Mouse (Mus musculus) adipocyte (in vitro differentiated cells): ENCODE results near the gene Pafah1b2.
A peak's percentile ranks its signal among the peaks of the same experiment; 100 is the strongest.

Experiments used
- DNase-seq: peaks from one replicate; pipeline ENCODE4 v3.0.0-alpha.2; 2016; ENCODE audit warnings: low spot score

Pafah1b2 gene

DNA sequence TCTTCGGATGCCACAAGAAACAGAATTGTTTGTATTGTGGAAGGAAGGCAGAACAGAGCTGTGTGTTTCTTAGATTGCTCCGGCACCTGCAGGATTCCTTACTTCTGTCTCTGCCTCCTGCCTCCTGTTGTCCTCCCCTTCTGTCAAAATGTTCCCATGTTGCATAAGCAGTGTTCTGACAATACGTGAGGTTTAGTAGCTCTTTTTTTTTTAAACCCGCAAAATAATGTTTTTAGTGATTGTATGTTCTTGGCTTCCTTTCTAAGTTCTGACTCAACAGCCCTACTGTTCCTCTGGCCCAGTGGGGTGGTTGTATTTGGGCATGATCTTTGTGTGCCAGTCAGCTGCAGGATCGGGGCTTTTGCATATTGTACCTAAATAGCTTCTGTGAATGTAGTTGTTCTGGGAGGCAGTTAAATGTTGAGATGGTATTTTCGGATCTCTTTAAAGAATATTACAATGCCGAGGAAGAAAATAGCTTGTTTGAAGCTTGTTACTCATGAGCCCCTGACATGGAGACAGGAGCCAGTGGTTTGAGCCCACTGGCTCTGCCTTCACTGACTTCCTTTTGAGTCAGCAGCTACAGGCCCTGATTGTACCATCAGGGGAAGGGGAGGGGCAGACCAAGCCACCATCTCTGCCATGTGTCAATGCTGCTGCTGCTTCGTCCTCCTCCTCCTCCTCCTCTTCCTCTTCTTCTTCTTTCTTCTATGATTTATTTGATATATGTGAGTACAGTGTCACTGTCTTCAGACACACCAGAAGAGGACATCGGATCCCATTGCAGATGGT is 13.8 kb upstream of the Pafah1b2 start:
- peak; percentile 76 for DNase-seq

DNA sequence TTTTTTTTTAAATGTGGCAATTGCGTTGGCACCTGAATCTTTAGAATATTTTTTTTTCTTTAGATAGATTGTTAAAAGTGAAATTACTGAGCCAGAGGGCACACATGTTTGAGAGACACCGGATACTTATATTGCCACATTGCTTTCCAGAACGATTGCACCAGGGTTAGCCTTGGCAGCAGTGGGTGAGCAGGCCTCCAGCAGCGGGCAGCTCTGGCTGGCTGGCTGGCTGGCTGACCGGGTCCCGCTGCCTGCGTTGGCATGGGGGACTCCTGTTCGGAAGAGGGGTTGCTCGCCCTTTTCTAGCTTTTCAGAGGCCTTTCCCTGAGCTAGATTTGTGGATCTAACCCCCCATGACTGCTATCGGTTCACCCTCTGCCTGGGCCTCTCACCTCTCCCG is 11.1 kb upstream of the Pafah1b2 start:
- peak; percentile 82 for DNase-seq

DNA sequence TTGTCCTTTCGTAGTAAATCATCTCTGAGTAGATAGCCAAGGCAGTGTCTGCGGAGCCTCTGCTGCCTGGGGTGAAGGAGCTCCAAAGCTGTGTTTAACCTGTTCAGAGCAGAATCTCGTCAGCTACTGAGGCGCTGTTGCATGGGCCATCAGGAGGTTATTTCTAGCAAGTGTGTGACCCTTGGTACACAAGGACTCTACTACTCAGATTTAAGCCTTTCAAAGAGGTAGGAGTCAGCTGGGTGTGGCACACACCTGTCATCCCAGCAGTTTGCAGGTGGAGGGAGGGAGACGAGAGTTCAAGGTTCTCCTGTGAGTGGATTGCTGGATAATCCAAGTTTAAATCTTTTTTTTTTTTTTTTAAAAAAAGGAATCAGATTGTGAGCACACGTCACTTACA is 7.5 kb upstream of the Pafah1b2 start:
- no peak for DNase-seq

DNA sequence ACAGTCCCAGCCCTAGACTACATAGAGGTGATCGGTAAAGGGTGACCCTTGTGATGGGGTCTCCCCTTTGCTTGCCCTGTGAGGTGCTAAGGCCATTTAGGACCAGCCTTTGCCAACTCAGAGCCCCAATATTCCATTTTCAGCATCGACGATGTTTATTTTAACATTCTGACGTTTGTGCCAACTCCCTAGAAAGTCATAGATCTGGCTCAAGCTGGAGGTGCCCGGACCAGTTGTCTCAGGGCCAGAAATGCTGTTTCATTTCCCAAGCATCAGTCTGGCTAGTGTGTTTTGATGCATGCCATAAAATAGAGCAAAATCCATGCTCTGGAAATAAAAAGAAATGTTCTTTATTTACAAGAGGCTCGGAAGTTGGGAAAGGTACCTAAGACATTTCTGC is 5.8 kb upstream of the Pafah1b2 start:
- peak; percentile 76 for DNase-seq

DNA sequence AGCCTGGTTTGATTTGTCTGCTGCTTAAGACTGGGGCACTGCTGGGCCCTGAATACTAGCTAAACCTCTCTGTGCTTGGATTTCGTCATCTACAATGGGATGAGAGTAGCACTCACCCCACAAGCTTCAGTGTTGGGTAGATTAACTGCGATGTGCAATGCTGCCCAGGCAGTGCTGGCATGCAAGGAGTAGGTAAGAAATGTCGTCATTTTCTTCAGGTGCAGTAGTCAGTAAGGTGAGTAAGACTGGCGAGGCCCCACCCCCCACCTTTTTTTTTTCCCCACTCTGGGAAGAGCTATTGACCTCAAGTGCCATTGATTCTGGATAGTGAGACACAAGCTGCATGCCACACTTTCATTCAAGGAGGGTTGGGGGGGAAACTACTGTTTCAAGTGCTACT is 3.9 kb upstream of the Pafah1b2 start:
- DNase-seq: no peak

DNA sequence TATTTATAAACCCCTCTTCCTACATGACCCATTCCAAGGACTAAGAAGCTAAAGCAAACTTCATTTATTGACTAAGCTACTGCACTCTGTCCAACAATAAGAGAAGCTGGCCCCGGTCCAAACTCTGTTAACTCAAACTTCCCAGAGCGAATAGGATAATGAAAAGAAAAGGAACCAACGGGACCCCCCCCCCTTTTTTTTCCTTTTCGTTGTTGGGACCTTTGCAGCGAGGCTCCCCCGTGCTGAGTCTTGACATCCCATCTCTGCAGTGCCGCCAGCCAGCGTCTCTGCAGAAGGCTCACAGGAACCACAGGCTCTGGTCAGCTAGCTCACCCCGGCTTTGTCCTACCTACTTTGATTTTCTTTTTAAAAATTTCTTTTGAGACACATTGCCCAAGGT is 3.3 kb upstream of the Pafah1b2 start:
- DNase-seq: peak; percentile 80

DNA sequence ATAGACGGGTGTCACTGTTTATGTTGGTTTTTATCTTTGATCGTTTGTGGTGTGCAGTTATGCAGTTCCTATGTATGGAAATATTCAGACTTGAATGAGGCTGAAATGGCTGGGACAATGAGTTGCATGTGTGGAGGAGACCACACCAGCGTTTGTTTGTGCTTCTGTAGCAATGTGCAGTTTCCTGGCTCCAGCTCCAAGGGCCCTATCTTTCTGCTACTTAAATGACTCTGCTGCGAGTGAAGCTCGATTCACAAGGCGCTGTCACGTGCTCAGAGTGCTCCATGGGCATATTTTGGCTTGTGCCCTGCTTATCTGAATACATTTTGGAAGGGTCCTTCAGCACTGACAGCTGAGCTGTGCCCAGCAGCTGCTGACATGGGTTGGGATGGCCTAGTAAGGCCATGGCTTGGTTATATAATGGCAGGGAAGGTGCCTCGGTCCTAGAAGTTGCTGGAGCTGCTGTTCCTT is 2.6 kb upstream of the Pafah1b2 start:
- DNase-seq: peak; percentile 64

DNA sequence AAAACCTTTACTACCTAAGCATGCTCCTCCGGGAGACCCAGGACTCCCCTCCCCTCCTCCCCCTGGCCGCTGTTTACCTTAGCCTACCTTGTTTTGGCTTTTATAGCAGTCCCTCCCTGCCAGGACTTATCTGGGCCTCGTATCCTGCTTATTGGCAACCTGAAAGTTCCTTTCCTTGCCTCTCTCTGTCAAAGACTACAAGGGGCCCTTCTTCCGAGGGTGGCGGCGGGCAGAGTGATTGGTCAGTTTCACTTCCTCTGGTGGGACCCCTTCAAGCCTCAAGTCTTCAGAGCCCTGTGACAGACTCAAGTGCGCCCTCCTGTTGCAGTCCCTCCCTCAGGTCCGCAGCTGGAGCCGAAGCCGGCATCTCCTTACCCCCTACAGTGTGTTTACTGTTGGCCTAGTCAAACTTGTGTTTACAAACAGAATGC is 1.8 kb upstream of the Pafah1b2 start:
- DNase-seq: peak; percentile 76

DNA sequence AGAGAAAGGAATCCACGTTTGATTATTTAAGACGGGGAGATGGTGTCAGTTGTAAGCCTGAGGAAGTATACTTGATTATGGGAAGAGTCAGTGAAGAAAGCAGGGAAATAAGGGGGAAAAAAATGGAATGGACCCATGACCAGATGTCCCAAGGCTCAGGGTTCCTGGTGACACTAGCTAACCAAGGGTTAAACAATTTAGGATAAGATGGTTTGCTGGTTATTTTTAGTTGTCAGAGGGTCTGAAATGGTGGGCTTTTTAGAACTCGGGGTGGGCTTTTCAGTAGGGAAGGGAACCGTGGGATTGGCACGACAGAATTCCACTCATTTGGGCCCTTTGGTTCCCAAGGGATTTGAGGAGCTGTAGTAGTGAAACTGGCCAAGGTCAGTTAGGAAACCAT is 1.1 kb upstream of the Pafah1b2 start:
- peak; percentile 69 for DNase-seq

DNA sequence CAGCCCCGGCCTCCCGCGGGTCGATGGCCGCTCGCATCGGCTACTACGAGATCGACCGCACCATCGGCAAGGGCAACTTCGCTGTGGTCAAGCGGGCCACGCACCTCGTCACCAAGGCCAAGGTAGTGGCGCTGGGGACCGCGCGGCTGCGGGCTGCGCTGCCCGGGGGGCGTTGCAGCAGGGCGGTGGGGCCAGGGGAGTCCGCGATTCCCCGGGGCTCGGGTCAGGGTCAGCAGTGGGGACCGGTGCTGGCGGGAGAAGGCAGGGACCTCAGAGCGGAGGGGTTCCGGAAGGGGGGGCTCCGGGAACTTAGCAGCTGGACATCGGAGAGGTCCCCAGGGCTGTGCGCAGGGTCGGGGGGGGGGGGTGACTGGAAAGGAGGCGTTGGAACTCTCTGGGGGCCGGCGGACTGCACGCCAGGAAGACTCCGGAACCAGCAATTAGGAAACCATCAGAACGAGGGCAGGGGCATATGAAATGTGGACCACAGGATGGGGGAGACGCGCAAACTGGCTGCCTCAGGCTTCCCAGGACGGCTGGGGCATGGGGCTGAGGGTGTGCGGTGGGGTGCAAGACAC is 608 bp upstream of the Pafah1b2 start:
- peak; percentile 63 for DNase-seq

DNA sequence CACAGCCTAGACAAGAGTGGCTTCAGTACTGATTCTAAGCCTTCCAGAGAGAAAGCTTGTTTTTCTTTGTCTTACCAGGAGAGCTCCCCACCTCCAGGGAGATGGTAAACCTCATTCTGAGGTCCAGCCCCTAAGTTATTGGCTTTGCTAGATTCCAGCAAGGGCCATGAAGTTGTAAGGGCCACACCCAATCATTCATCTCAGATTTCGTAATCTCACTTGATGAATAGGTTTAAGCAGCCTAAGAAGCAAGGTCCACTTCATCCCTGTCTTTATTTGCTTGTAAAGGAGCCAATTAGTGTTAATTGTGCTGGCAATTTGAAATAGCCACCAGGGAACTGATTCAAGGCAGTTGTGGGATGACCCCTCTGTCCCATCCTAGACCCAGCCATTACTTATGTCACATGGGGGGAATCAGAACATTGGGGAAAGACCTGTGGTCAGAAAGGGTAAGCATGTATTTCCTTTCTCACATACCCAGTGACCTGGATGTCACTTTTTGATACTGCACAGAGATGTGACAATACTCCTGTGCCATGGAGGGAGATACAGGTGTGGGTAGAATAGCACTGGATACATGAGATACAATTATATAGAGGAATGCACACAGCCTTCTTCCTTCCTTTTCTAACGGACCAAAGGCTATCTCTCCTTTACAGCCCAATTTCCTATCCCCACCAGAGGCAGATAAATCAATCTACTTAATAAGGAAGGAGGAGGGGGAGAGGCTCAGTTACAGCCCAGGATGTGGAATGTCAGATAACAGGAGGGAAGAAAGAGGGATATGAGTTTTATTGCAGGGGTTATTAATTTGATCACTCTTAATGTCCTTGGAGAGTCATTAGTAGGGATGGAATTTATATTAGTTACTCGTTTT is 1.2 kb downstream of the Pafah1b2 start:
- no peak for DNase-seq

DNA sequence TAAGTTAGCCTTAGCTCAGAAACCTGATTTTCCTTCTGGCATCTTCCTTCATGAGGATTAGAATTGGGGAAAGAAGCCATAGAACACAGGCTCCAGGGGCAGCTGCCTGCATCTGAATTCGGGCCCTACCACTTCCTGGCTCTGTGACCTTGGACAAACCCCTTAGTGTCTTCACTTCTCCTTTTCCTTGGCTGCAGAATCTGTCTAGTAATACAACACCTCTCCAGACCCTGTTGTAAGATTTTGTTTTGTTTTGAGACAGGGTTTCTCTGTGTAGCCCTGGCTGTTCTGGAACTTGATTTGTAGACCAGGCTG is 2.9 kb downstream of the Pafah1b2 start:
- no peak for DNase-seq

DNA sequence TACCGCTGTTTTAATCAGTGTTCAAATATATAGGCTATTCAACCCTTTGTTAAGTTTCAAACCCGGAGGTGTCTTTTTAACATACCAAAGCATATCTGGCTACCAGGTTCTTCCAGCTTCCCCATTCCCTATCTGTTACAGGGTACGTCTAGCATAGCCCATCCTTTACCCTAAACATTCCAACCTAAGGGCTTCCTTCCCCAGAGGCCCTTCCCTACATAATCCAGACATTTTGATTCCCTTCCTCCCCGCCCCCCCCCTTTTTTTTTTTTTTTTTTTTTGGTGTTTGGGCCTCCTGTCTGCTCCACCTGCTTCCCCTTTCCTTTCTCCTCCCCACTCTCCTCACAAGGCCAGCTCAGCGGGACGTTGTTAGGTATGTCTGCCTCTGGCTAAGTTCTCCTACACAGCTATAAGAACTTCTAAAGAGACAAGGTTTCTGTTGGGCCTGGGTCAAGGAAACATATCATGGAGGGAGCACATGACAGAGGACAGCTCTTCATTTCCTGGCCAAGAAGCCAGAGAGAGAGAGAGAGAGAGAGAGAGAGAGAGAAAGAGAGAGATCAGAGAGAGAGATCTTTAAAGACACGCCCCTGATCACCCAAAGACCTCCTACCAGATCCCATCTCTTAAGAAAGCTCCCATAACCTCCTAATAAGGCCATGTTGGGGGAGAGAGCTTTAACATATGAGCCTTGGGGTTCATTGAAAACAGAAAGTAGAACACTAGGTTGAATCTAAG is 3.4 kb downstream of the Pafah1b2 start:
- DNase-seq: no peak

DNA sequence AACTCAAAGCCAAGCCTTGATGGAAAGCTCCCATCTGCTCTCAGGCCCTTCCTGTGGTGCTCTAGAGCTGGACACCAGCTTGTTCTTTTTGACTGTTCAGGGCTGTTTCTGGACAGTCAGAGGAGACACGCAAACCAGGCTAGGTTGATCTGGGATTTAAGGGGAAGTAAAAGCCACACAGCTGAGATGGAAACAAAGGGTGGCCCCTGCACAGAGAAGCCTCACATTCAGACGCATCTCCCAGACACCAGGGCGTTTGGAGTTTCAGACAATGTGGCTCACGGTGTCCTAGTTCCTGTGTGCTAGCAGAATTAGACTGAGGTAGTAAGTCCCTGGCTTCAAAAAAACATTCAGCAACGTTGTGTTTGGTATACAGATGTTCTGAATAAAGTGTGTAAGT is 6.3 kb downstream of the Pafah1b2 start:
- DNase-seq: no peak

DNA sequence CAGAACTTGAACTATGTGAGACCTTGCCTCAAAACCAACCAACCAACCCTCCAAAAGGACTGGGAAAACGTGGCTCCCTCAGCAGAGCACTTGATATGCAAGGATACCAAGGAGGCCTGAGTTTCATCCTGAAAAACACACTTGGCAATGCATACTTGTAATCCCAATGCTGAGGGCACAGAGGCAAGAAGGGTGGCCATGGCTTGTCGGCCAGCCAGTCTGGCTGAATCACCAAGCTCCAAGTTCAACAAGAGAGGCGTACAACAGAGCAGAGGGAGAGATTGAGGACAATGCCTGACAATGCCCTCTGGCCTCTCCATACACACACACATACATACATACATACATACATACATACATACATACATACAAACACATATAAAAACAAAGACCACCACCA is 8.0 kb downstream of the Pafah1b2 start:
- DNase-seq: no peak

DNA sequence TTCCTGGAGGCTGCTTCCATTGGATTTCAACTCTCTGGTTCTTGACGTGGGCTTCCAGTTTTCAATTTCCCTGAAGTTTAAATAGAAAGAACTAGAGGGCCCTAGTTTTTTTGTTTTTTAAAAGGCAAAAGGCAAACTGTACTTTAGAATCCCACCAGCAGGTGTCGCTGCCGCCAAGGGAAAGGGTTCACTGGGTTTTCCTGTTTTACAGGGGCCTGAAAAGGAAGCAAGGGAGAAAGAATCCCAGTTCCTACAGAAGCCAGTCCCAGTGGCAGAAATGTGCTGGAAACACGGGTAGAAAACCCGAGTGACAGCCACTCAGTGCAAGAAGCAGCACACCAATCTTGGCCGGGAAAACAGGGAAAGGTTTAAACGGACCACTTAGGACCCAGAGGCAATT is 8.8 kb downstream of the Pafah1b2 start:
- DNase-seq: peak; percentile 87

DNA sequence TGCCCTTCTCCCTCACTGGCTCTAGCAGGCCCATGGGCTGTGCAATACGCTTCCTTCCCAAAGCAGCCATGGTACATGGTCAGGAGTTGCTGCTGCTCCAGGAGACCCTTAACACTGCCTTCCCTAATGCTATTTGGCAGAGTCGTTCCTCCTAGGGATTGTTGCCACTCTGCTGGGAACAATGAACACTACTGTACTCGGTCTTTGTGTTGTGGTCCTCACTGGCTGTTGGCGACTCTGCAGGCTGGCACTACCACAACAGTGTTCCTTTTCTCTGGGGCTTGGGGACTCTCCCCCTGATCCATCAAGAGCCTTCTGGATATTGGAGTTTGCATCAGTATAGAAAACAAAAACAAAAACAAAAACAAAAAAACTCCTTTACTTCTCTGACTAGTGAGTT is 13.5 kb downstream of the Pafah1b2 start:
- no peak for DNase-seq

DNA sequence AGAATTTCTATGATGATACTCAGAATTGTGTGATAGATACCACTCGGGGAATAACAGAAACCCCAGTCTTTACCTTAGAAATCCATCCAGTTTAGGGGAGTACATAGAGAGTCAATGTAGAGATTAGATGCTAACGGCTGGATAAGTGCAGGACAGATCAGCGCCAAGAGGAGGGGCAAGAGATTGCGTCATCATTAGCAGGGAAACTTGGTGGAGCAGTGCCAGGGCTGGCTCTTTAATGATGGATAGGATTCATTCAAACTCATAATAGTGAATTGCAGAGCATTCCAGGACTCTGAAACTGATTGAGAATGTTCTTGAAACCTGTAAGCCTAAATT is 27.3 kb downstream of the Pafah1b2 start:
- peak; percentile 86 for DNase-seq

DNA sequence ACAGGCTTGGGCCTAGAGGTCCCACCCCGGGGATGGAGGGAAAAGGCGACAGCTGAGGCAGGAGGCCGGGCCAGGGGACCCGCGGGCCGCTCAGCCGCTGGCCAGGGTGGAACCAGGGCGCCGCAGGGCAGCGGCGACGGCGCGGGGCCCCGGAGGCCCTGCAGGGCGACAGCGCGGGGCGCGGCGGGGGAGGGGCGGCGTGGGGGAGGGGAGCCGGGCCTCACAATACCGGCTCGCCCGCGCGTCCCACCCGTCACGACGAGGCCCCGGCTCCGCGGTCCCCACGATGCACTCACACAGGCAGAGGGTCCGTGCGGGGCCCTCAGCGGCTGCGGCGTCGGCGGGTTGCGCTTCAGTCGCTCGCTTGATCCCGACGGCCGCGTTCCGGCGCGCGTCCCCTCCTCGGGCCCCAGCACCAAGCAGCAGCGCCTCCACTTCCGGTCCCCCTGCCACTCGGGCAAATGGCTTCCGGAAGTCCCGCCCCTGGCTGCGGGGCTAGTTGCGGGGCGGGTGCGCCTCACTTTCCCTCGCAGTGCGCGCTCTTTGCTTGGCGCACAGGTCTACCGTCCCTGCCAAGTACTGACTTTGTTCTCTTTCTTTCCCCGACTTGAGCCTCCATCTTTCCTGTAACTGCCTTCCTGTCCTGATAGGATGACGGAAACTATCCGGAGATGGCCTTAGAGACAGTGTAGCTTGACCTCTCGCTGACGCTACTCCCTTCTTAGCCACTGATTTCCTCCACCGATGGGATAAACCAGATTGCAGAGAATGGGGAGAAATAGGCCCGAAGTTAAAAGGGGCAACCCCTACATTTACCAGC is 27.9 kb downstream of the Pafah1b2 start:
- DNase-seq: peak; percentile 87

DNA sequence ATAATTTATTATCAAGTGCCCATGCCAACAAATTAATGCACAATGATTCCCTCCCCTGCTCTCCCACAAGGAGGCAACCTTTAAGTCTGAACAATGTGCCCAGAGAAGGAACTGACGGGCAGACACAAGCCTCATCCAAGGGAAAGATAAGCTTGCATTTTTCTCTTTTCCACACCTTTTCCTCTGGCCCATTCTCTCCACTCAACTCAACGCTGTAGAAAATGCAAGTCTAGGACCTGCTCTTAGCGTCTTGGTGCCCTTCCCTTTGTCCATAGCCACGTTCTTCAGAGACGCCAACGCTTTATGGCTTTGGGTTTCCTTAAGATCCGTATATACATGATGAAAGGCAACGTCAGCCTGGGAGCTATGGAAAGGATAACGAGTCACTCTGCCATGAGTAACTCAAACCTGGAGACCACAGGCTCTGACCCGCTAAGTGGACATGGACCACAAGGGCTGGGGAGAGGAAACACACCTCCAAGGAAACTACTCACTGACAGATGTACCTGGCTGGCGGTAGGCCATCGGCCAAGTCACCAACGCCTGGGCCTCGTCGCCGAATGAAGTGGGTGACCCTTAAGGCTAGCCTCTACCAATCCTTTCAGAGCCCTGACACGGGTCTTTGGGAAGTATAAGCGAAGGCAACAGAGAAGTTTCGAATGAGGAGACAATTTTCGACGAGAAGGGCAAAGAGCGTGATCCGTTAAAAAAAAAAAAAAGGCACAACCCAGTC is 28.6 kb downstream of the Pafah1b2 start:
- peak; percentile 60 for DNase-seq

DNA sequence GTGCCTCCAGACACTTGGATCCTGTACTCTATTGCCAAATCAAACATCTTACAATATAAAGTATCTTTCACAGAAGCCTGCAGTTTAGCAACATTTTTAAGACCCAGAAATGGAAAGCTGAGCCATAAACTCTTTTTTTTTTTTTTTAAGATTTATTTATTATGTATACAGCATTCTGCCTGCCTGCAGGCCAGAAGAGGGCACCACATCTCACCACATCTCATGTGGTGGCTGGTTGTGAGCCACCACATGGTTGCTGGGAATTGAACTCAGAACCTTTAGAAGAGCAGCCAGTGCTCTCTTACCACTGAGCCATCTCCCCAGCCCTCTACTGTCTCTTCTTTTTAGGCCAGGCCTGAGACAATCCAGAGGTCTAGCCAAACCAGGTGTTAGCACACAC is 31.2 kb downstream of the Pafah1b2 start:
- DNase-seq: no peak
